Mouse (Mus musculus): Measurements from ENCODE around the gene Angptl7. TPM values are rescaled to one million over a fixed set of nuclear protein-coding genes. Genes with fewer than 3 reads are reported as not detected.

Gene Angptl7
- polyA plus RNA-seq, 1 experiment: 0.10 TPM

GRCm38 (mm10) chr4:148462717-148463116, 37.5 kb downstream of the Angptl7 start:
- no peak for TF ChIP-seq POLR2A (IDR thresholded peaks at IDR 0.05; ENCODE audit: borderline replicate concordance, insufficient read depth, low read length)
- TF ChIP-seq CTCF (IDR thresholded peaks at IDR 0.05; ENCODE audit: borderline replicate concordance, insufficient read depth, low read depth, low read length): no peak
- Histone ChIP-seq H3K4me1 (ENCODE audit: control insufficient read depth, insufficient read depth, low read length) (peaks cover 12% of the 10 kb centered on the region), H3K27ac (ENCODE audit: insufficient read depth, low read length) (no peak overlapping the region), H3K4me3 (replicated peaks; ENCODE audit: insufficient read depth, low read depth, low read length) (no peak overlapping the region), H3K27me3 (ENCODE audit: control insufficient read depth, insufficient read depth, low read length) (no peaks in the 10 kb centered on the region)
- 89% methylated on average over 13 of the region's 13 CpGs for WGBS
- no peak for DNase-seq

GRCm38 (mm10) chr4:148461772-148462171, 38.5 kb downstream of the Angptl7 start:
- Histone ChIP-seq H3K4me3 (replicated peaks; ENCODE audit: insufficient read depth, low read depth, low read length) (no peak overlapping the region), H3K27ac (ENCODE audit: insufficient read depth, low read length) (no peak overlapping the region), H3K4me1 (ENCODE audit: control insufficient read depth, insufficient read depth, low read length) (peaks cover 12% of the 10 kb centered on the region), H3K27me3 (ENCODE audit: control insufficient read depth, insufficient read depth, low read length) (no peaks in the 10 kb centered on the region)
- TF ChIP-seq CTCF (IDR thresholded peaks at IDR 0.05; ENCODE audit: borderline replicate concordance, insufficient read depth, low read depth, low read length) (no peak), POLR2A (IDR thresholded peaks at IDR 0.05; ENCODE audit: borderline replicate concordance, insufficient read depth, low read length) (no peak)
- no peak for DNase-seq
- WGBS: 82% methylated on average over 4 of the region's 4 CpGs

- no peaks in the 10 kb centered on the region for H3K27me3 ChIP-seq (ENCODE audit: control insufficient read depth, insufficient read depth, low read length)
- no peak for DNase-seq
- WGBS: 42% methylated on average over 12 of the region's 12 CpGs
- TF ChIP-seq CTCF (IDR thresholded peaks at IDR 0.05; ENCODE audit: borderline replicate concordance, insufficient read depth, low read depth, low read length) (no peak), POLR2A (IDR thresholded peaks at IDR 0.05; ENCODE audit: borderline replicate concordance, insufficient read depth, low read length) (no peak)
- H3K27ac ChIP-seq (ENCODE audit: insufficient read depth, low read length): no peak overlapping the region
- H3K4me1 ChIP-seq (ENCODE audit: control insufficient read depth, insufficient read depth, low read length): peaks cover 12% of the 10 kb centered on the region
- H3K4me3 ChIP-seq (replicated peaks; ENCODE audit: insufficient read depth, low read depth, low read length): no peak overlapping the region
Observed at GRCm38 (mm10) chr4:148460656-148461284, 39.5 kb downstream of the Angptl7 start.

- Histone ChIP-seq H3K4me3 (replicated peaks; ENCODE audit: insufficient read depth, low read depth, low read length) (no peak overlapping the region), H3K27ac (ENCODE audit: insufficient read depth, low read length) (no peak overlapping the region), H3K4me1 (ENCODE audit: control insufficient read depth, insufficient read depth, low read length) (no peaks in the 10 kb centered on the region), H3K27me3 (ENCODE audit: control insufficient read depth, insufficient read depth, low read length) (no peaks in the 10 kb centered on the region)
- TF ChIP-seq CTCF (IDR thresholded peaks at IDR 0.05; ENCODE audit: borderline replicate concordance, insufficient read depth, low read depth, low read length) (no peak), POLR2A (IDR thresholded peaks at IDR 0.05; ENCODE audit: borderline replicate concordance, insufficient read depth, low read length) (no peak)
- WGBS: 92% methylated on average over 5 of the region's 5 CpGs
- no peak for DNase-seq
Observed at GRCm38 (mm10) chr4:148455477-148456025, 44.7 kb downstream of the Angptl7 start.

GRCm38 (mm10) chr4:148453707-148454106, 46.6 kb downstream of the Angptl7 start:
- TF ChIP-seq POLR2A (IDR thresholded peaks at IDR 0.05; ENCODE audit: borderline replicate concordance, insufficient read depth, low read length) (no peak), CTCF (IDR thresholded peaks at IDR 0.05; ENCODE audit: borderline replicate concordance, insufficient read depth, low read depth, low read length) (no peak)
- no peak for DNase-seq
- Histone ChIP-seq H3K4me1 (ENCODE audit: control insufficient read depth, insufficient read depth, low read length) (no peaks in the 10 kb centered on the region), H3K4me3 (replicated peaks; ENCODE audit: insufficient read depth, low read depth, low read length) (no peak overlapping the region), H3K27me3 (ENCODE audit: control insufficient read depth, insufficient read depth, low read length) (no peaks in the 10 kb centered on the region), H3K27ac (ENCODE audit: insufficient read depth, low read length) (no peak overlapping the region)
- 80% methylated on average over 11 of the region's 11 CpGs for WGBS

- peak overlapping the region; percentile 81 for H3K4me3 ChIP-seq (replicated peaks; ENCODE audit: insufficient read depth, low read depth, low read length)
- TF ChIP-seq CTCF (IDR thresholded peaks at IDR 0.05; ENCODE audit: borderline replicate concordance, insufficient read depth, low read depth, low read length): no peak
- no peak for TF ChIP-seq POLR2A (IDR thresholded peaks at IDR 0.05; ENCODE audit: borderline replicate concordance, insufficient read depth, low read length)
- WGBS: under 1% methylated on average over 15 of the region's 15 CpGs
- no peak overlapping the region for H3K27ac ChIP-seq (ENCODE audit: insufficient read depth, low read length)
- DNase-seq: no peak
- no peaks in the 10 kb centered on the region for H3K4me1 ChIP-seq (ENCODE audit: control insufficient read depth, insufficient read depth, low read length)
- H3K27me3 ChIP-seq (ENCODE audit: control insufficient read depth, insufficient read depth, low read length): no peaks in the 10 kb centered on the region
Observed at GRCm38 (mm10) chr4:148448853-148449245, 51.4 kb downstream of the Angptl7 start.

- Histone ChIP-seq H3K27me3 (ENCODE audit: control insufficient read depth, insufficient read depth, low read length) (no peaks in the 10 kb centered on the region), H3K4me3 (replicated peaks; ENCODE audit: insufficient read depth, low read depth, low read length) (peak within 1 kb of the TSS; percentile 82), H3K4me1 (ENCODE audit: control insufficient read depth, insufficient read depth, low read length) (no peaks in the 10 kb centered on the region), H3K27ac (ENCODE audit: insufficient read depth, low read length) (no peak within 1 kb of the TSS)
- WGBS: under 1% methylated on average over 56 of the region's 56 CpGs
- TF ChIP-seq POLR2A (IDR thresholded peaks at IDR 0.05; ENCODE audit: borderline replicate concordance, insufficient read depth, low read length) (peak; percentile 72), CTCF (IDR thresholded peaks at IDR 0.05; ENCODE audit: borderline replicate concordance, insufficient read depth, low read depth, low read length) (no peak)
- peak; percentile 93 to 98 for DNase-seq
Observed at GRCm38 (mm10) chr4:148448179-148448852, 51.9 kb downstream of the Angptl7 start, which contains the start of gene Mtor. TSS of gene Mtor (plus strand) at chr4:148448611.

Other genes with a start within 250 kb of the Angptl7 start
- 13.6 and 15.3 TPM in 2 replicates for gene Disp3, start 212.5 kb downstream of the Angptl7 start, polyA plus RNA-seq (2012; rRNA removed)
- gene Ubiad1, start 55.7 kb downstream of the Angptl7 start, polyA plus RNA-seq (2012; rRNA removed): 11.2 and 12.9 TPM in 2 replicates
- gene Mtor, start 51.8 kb downstream of the Angptl7 start, polyA plus RNA-seq (2012; rRNA removed): 36.3 and 42.7 TPM in 2 replicates
- 47.1 and 52.9 TPM in 2 replicates for gene Exosc10, start 58.0 kb upstream of the Angptl7 start, polyA plus RNA-seq (2012; rRNA removed)
- gene Srm, start 91.0 kb upstream of the Angptl7 start, polyA plus RNA-seq (2012; rRNA removed): 68.9 and 75.8 TPM in 2 replicates
- gene Masp2, start 102.1 kb upstream of the Angptl7 start, polyA plus RNA-seq (2012; rRNA removed): 0.82 and 1.9 TPM in 2 replicates
- 276 and 338 TPM in 2 replicates for gene Tardbp, start 126.6 kb upstream of the Angptl7 start, polyA plus RNA-seq (2012; rRNA removed)
- gene Gm572, start 142.9 kb upstream of the Angptl7 start, polyA plus RNA-seq (2012; rRNA removed): 0.10 and 0.11 TPM in 2 replicates

All from cerebellum, adult 2 months (tissue).